Mouse (Mus musculus): ENCODE results near the gene Lelp1.

GRCm38 (mm10) chr3:92153322-92153721 lies 10.8 kb upstream of the Lelp1 start:
- no peak for TF ChIP-seq EP300 (IDR thresholded peaks at IDR 0.05; ENCODE audit: low read depth)
- TF ChIP-seq CTCF (IDR thresholded peaks at IDR 0.05; ENCODE audit: low read depth), result peak; percentile 57; the same call in 1 of the 2 replicates

Measured in liver, embryonic 14.5 days (tissue).